Mouse (Mus musculus): ENCODE measurements around the gene Aadacl4. TPM values are rescaled to one million over a fixed set of nuclear protein-coding genes. Genes with fewer than 3 reads are reported as not detected.
"Not testable (repeated sequence)": the region's sequence is repeated elsewhere in the genome, so short reads cannot be mapped to it uniquely, and the experiment has no call there.

The Aadacl4 gene
- not detected for total RNA-seq (2021)

GRCm38 (mm10) chr4:144613407-144613806 is at the start of gene Aadacl4:
Gene Aadacl4, plus strand, starts transcription at chr4:144613707.
- no peak for DNase-seq (ENCODE audit: extremely low spot score in 1 of 2, low spot score in 1 of 2)

GRCm38 (mm10) chr4:144565034-144565433 is 48.5 kb upstream of the Aadacl4 start, which contains the start of gene Gm13124:
Gene Gm13124, minus strand, starts transcription at chr4:144565134.
- no peak for DNase-seq (ENCODE audit: extremely low spot score in 1 of 2, low spot score in 1 of 2)

DNA sequence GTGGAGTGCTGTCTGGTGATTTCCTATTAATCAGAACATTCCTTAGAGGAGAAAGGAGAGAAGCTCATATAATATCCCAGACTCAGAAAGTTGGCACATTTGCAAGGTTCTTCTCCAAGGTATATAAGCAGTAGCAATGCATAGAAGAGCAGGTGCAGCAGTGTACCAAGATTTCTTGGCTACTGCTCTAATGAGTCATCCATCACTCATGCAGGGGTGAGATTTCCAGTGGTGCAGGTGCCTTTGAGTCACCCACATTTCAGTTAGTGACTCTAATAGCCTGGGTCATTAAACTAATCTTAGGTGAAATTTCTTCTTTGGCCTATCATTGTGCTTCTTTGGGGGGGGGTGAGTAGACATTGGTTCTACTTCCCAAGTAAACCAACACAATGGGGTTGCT is 45.8 kb upstream of the Aadacl4 start:
- no peak for DNase-seq (ENCODE audit: extremely low spot score in 1 of 2, low spot score in 1 of 2)

DNA sequence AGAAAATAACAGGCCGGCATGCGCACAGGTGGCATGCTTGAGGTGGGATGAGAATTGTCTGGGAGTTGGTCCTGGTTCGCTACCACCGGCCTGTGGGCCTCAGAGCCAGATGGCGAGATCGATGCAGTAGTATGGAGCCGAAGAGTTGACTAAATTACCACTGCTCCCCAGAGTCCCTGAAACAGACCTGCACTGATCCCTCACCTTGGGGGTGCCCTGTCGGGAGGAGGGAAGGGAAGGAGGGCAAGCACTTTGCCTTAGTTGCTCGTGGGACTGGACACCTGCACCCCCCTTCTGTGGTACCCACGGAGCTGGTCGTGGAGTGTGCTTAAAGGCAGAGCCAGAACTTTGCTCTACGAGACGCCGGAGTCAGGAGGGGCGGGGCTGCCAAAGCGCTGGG is 27.3 kb upstream of the Aadacl4 start:
- DNase-seq (ENCODE audit: extremely low spot score in 1 of 2, low spot score in 1 of 2) = not testable (repeated sequence)

DNA sequence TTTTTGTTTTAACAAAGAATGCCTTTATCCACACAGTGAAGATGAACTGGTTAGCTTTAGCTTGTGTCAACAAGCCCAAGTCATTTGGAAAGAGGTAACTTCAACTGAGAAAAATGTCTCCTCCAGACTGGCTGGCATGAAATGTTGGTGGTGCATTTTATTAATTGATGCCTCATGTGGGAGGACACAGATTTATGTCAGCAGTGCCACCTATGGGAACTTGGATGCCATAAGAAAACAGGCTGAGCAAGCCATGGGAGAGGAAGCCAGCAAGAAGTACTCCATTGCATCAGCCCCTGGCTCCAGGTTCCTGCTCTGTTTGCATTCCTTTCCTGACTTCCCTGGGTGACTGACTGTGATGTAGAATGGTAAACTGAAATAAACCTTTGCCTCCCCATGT is 20.7 kb upstream of the Aadacl4 start:
- no peak for DNase-seq (ENCODE audit: extremely low spot score in 1 of 2, low spot score in 1 of 2)

GRCm38 (mm10) chr4:144614586-144614985 is 1.1 kb downstream of the Aadacl4 start:
- no peak for DNase-seq (ENCODE audit: extremely low spot score in 1 of 2, low spot score in 1 of 2)

DNA sequence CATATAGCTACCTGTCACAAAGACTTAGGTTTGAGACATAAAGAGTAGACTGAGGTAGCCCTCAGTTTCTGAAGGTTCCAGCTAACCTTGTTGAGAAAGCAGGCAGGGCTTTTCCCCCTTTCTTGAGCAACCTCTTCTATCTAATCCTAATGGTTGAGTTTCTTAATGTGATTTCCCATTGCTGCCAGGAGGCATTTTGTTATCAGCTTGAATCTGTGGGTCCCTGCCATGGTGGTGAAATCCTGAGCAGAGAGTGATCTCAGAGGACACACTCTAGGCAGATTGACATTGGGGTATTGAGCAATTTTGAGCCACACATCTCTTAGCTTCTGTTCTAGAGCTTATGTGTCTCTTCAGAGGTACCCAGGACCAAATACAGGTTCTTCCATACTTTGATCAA is 24.8 kb downstream of the Aadacl4 start:
- no peak for DNase-seq (ENCODE audit: extremely low spot score in 1 of 2, low spot score in 1 of 2)

Other genes starting within 250 kb of the Aadacl4 start
- not detected for gene Pramef20, start 235.8 kb upstream of the Aadacl4 start, total RNA-seq (2021)
- gene Pramef12, start 205.2 kb upstream of the Aadacl4 start, total RNA-seq (2021) = not detected
- gene 1700012P22Rik, start 174.9 kb upstream of the Aadacl4 start, total RNA-seq (2021) = not detected
- not detected for gene Gm9944, start 160.4 kb upstream of the Aadacl4 start, total RNA-seq (2021)
- gene Aadacl3, start 150.0 kb upstream of the Aadacl4 start, total RNA-seq (2021) = not detected
- gene 9430007A20Rik, start 93.9 kb upstream of the Aadacl4 start, total RNA-seq (2021) = not detected
- gene Gm13124, start 48.6 kb upstream of the Aadacl4 start, total RNA-seq (2021) = not detected
- not detected for gene Gm436, start 72.7 kb downstream of the Aadacl4 start, total RNA-seq (2021)
- gene Gm13178, start 107.7 kb downstream of the Aadacl4 start, total RNA-seq (2021) = under 1 TPM in 1 of 2 experiments, not detected in 1; 0.34 TPM
- gene Gm438, start 172.9 kb downstream of the Aadacl4 start, total RNA-seq (2021) = not detected